Mouse (Mus musculus) MEL (cell line): ENCODE data around the gene Ovol3. TPM values are rescaled to one million over a fixed set of nuclear protein-coding genes. Genes with fewer than 3 reads are reported as not detected.

Experiments
- DNase-seq: peaks from one replicate; pipeline ENCODE4 v3.0.0; 2011; ENCODE audit warnings: low read depth, low spot score
- H3K27ac ChIP-seq: 2 replicates; pipeline ENCODE4 v1.5.1; 2012; ENCODE audit warnings: low read depth, mild to moderate bottlenecking, control low read depth, low read length, moderate library complexity; ENCODE audit not compliant: control insufficient read depth
- H3K27me3 ChIP-seq, 2 experiments: fragments of 150-350 bp in 1 of 2; sonication (generic) in 1 of 2; 2 replicates each; pipeline ENCODE4 v1.6.1; 2012; ENCODE audit warnings: low read length in 2 of 2, mild to moderate bottlenecking in 2 of 2, improper control_type of control experiment in 1 of 2, moderate library complexity in 1 of 2; ENCODE audit not compliant: insufficient read depth in 2 of 2, control insufficient read depth in 1 of 2
- H3K36me3 ChIP-seq, 2 experiments: 2 replicates each; pipeline ENCODE4 v1.6.1; 2012 to 2014; ENCODE audit warnings: low read length in 2 of 2, improper control_type of control experiment in 1 of 2, inconsistent platforms in 1 of 2, mild to moderate bottlenecking in 1 of 2; ENCODE audit not compliant: insufficient read depth in 2 of 2, control insufficient read depth in 1 of 2
- H3K4me1 ChIP-seq, 2 experiments: fragments of 150-350 bp in 1 of 2; sonication (generic) in 1 of 2; 2 replicates each; pipeline ENCODE4 v1.6.1; 2012; ENCODE audit warnings: low read length in 2 of 2, improper control_type of control experiment in 1 of 2, mild to moderate bottlenecking in 1 of 2; ENCODE audit not compliant: insufficient read depth in 2 of 2, control insufficient read depth in 1 of 2
- H3K4me3 ChIP-seq, 2 experiments: fragments of 150-350 bp in 1 of 2; sonication (generic) in 1 of 2; 2 replicates each; pipeline ENCODE4 v1.5.1; 2012; ENCODE audit warnings: low read depth in 2 of 2, low read length in 2 of 2, mild to moderate bottlenecking in 2 of 2, moderate library complexity in 2 of 2, control low read depth in 1 of 2, improper control_type of control experiment in 1 of 2; ENCODE audit not compliant: control insufficient read depth in 1 of 2, insufficient read depth in 1 of 2
- H3K79me2 ChIP-seq: 2 replicates; pipeline ENCODE4 v1.6.1; 2012; ENCODE audit warnings: mild to moderate bottlenecking, low read length, moderate library complexity; ENCODE audit not compliant: control insufficient read depth, poor library complexity, insufficient read depth
- H3K9ac ChIP-seq: 2 replicates; pipeline ENCODE4 v1.6.1; 2012; ENCODE audit warnings: low read depth, mild to moderate bottlenecking, control low read depth, low read length, moderate library complexity; ENCODE audit not compliant: control insufficient read depth, poor library complexity, severe bottlenecking
- H3K9me3 ChIP-seq: fragments of 150-350 bp; sonication (generic); replicated peaks from 2 replicates; pipeline ENCODE4 v1.6.1; 2012; ENCODE audit warnings: mild to moderate bottlenecking, low read length, improper control_type of control experiment, moderate library complexity; ENCODE audit not compliant: insufficient read depth
- BHLHE40 ChIP-seq: IDR thresholded peaks from 2 replicates; pipeline ENCODE4 v1.6.1; 2012; ENCODE audit warnings: low read depth, mild to moderate bottlenecking, inconsistent platforms, low read length, improper control_type of control experiment, borderline replicate concordance
- CHD1 ChIP-seq: IDR thresholded peaks from 2 replicates; pipeline ENCODE4 v1.6.1; 2012; ENCODE audit warnings: low read depth, mild to moderate bottlenecking, inconsistent platforms, low read length, improper control_type of control experiment
- CHD2 ChIP-seq: IDR thresholded peaks from 2 replicates; pipeline ENCODE4 v1.6.1; 2011; ENCODE audit warnings: low read length, improper control_type of control experiment
- CTCF ChIP-seq, 3 experiments: IDR thresholded peaks in 2 of 3; conservative IDR thresholded peaks in 1 of 3; 2 replicates each; pipeline ENCODE4 v1.5.1; 2011 to 2012; ENCODE audit warnings: low read length in 3 of 3, low read depth in 2 of 3, mild to moderate bottlenecking in 2 of 3, improper control_type of control experiment in 1 of 3, inconsistent platforms in 1 of 3, mixed read lengths in 1 of 3, moderate library complexity in 1 of 3; ENCODE audit not compliant: control insufficient read depth in 1 of 3, insufficient read depth in 1 of 3, poor library complexity in 1 of 3, severe bottlenecking in 1 of 3
- E2F4 ChIP-seq: IDR thresholded peaks from 2 replicates; pipeline ENCODE4 v1.6.1; 2011; ENCODE audit warnings: low read depth, low read length, improper control_type of control experiment, borderline replicate concordance
- ELF1 ChIP-seq: IDR thresholded peaks from 2 replicates; pipeline ENCODE4 v1.6.1; 2014; ENCODE audit warnings: low read depth, mild to moderate bottlenecking, inconsistent platforms, low read length, improper control_type of control experiment, moderate library complexity
- EP300 ChIP-seq, 2 experiments: IDR thresholded peaks; 2 replicates each; pipeline ENCODE4 v1.6.1; 2011; ENCODE audit warnings: improper control_type of control experiment in 2 of 2, low read length in 2 of 2, low read depth in 1 of 2, mild to moderate bottlenecking in 1 of 2
- GABPA ChIP-seq: IDR thresholded peaks from 2 replicates; pipeline ENCODE4 v1.6.1; 2012; ENCODE audit warnings: low read depth, mild to moderate bottlenecking, inconsistent platforms, low read length, improper control_type of control experiment, moderate library complexity
- HCFC1 ChIP-seq: IDR thresholded peaks from 2 replicates; pipeline ENCODE4 v1.6.1; 2012; ENCODE audit warnings: low read depth, mild to moderate bottlenecking, inconsistent platforms, low read length, improper control_type of control experiment, moderate library complexity
- MAZ ChIP-seq: IDR thresholded peaks from 2 replicates; pipeline ENCODE4 v1.6.1; 2012; ENCODE audit warnings: low read depth, mild to moderate bottlenecking, inconsistent platforms, low read length, improper control_type of control experiment
- MEF2A ChIP-seq: IDR thresholded peaks from 2 replicates; pipeline ENCODE4 v1.6.1; 2014; ENCODE audit warnings: low read depth, mild to moderate bottlenecking, inconsistent platforms, low read length, improper control_type of control experiment; ENCODE audit not compliant: poor library complexity, insufficient replicate concordance, severe bottlenecking; ENCODE audit errors: extremely low read depth
- MXI1 ChIP-seq: IDR thresholded peaks from 2 replicates; pipeline ENCODE4 v1.6.1; 2011; ENCODE audit warnings: mild to moderate bottlenecking, low read depth, low read length, improper control_type of control experiment
- POLR2A ChIP-seq, 2 experiments: IDR thresholded peaks; 2 replicates each; pipeline ENCODE4 v1.6.1; 2011 to 2012; ENCODE audit warnings: low read length in 2 of 2, mild to moderate bottlenecking in 2 of 2, control low read depth in 1 of 2, improper control_type of control experiment in 1 of 2, low read depth in 1 of 2, moderate library complexity in 1 of 2; ENCODE audit not compliant: control insufficient read depth in 1 of 2, insufficient read depth in 1 of 2, poor library complexity in 1 of 2
- POLR2AphosphoS2 ChIP-seq: IDR thresholded peaks from 2 replicates; pipeline ENCODE4 v1.6.1; 2011; ENCODE audit warnings: low read length, improper control_type of control experiment
- RAD21 ChIP-seq: IDR thresholded peaks from 2 replicates; pipeline ENCODE4 v1.6.1; 2011; ENCODE audit warnings: mild to moderate bottlenecking, low read depth, low read length, improper control_type of control experiment
- RCOR1 ChIP-seq: IDR thresholded peaks from 2 replicates; pipeline ENCODE4 v1.6.1; 2012; ENCODE audit warnings: low read depth, mild to moderate bottlenecking, inconsistent platforms, low read length, improper control_type of control experiment
- SMC3 ChIP-seq: IDR thresholded peaks from 2 replicates; pipeline ENCODE4 v1.6.1; 2011; ENCODE audit warnings: low read depth, low read length, improper control_type of control experiment
- TAL1 ChIP-seq: IDR thresholded peaks from 2 replicates; pipeline ENCODE4 v1.6.1; 2012; ENCODE audit warnings: mild to moderate bottlenecking, inconsistent platforms, low read length, moderate library complexity, mixed read lengths
- USF1 ChIP-seq: IDR thresholded peaks from 2 replicates; pipeline ENCODE4 v1.6.1; 2014; ENCODE audit warnings: low read depth, mild to moderate bottlenecking, inconsistent platforms, low read length, improper control_type of control experiment, moderate library complexity
- USF2 ChIP-seq, 2 experiments: IDR thresholded peaks; 2 replicates each; pipeline ENCODE4 v1.6.1; 2011 to 2012; ENCODE audit warnings: improper control_type of control experiment in 2 of 2, low read length in 2 of 2, borderline replicate concordance in 1 of 2, inconsistent platforms in 1 of 2, low read depth in 1 of 2, mild to moderate bottlenecking in 1 of 2; ENCODE audit not compliant: insufficient read depth in 1 of 2
- ZKSCAN1 ChIP-seq: IDR thresholded peaks from 2 replicates; pipeline ENCODE4 v1.6.1; 2012; ENCODE audit warnings: low read depth, mild to moderate bottlenecking, inconsistent platforms, low read length, improper control_type of control experiment, moderate library complexity
- ZMIZ1 ChIP-seq: IDR thresholded peaks from 2 replicates; pipeline ENCODE4 v1.6.1; 2012; ENCODE audit warnings: low read depth, mild to moderate bottlenecking, inconsistent platforms, low read length, improper control_type of control experiment, moderate library complexity
- ZNF384 ChIP-seq: IDR thresholded peaks from 2 replicates; pipeline ENCODE4 v1.6.1; 2012; ENCODE audit warnings: low read depth, mild to moderate bottlenecking, inconsistent platforms, low read length, improper control_type of control experiment
- polyA plus RNA-seq, 2 experiments: library from polyadenylated mRNA; stranded (reverse) in 1 of 2; unstranded in 1 of 2; fragments of >175 nt in 1 of 2; fragments of >200 nt in 1 of 2; gene quantifications; 2 replicates each; pipeline versions ENCODE4 v1.2.1 to v1.2.4; 2012; ENCODE audit warnings: low replicate concordance in 2 of 2, low read depth in 1 of 2; ENCODE audit not compliant: insufficient read length in 2 of 2, insufficient read depth in 1 of 2, missing spikeins in 1 of 2
- total RNA-seq: library from RNA; depleted of rRNA; stranded (reverse); fragments of 300-350 nt; gene quantifications from 2 replicates; pipeline ENCODE4 v1.2.3, GENCODE M21; 2012

Ovol3 gene
- total and polyA plus RNA-seq, 3 experiments: 0.17 TPM; not detected in 2

GRCm38 (mm10) chr7:30233387-30233786 is 2.1 kb downstream of the Ovol3 start:
- peaks cover 7% of the 10 kb centered on the region for H3K79me2 ChIP-seq
- H3K27ac ChIP-seq: no peak overlapping the region
- no peaks in the 10 kb centered on the region for H3K27me3 ChIP-seq
- H3K4me3 ChIP-seq: no peak overlapping the region
- H3K9ac ChIP-seq: no peak overlapping the region
- peaks cover 0 to 9% of the 10 kb centered on the region in 2 experiments; a peak in 1 of 4 replicates for H3K4me1 ChIP-seq
- TF ChIP-seq ZNF384: no peak
- no peak for DNase-seq
- no peaks in the 10 kb centered on the region for H3K9me3 ChIP-seq
- H3K36me3 ChIP-seq: no peaks in the 10 kb centered on the region

DNA sequence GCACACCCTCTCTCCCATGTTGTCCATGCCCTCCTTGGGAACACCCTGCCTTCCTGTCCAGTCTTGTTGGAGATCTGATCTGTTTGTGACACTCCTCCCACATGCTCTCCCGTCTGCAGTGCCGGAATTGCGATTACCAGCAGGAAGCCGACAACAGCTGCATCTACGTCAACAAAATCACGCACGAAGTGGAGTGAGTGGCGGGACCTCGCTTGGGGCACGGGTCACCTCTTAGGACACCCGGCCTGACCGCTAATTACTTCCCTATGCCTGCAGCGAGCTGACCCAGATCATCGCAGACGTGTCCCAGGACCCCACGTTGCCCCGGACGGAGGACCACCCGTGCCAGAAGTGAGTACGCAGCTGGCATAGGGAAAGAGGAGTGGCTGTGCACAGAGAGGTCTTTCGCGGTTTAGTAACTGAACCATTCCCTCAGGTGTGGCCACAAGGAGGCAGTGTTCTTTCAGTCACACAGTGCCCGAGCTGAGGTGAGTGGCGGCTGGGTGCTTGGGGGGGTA is 2.8 kb downstream of the Ovol3 start:
- TF ChIP-seq BHLHE40 (no peak), MAZ (no peak), HCFC1 (no peak), USF1 (no peak), CTCF (IDR thresholded peaks at IDR 0.05 in 2 of 3, conservative IDR thresholded peaks at IDR 0.05 in 1 of 3; ENCODE audit: control insufficient read depth in 1 of 3, insufficient read depth in 1 of 3, low read depth in 2 of 3, low read length in 3 of 3, poor library complexity in 1 of 3, severe bottlenecking in 1 of 3) (peak; percentile 5 to 50 (median 26); a peak in 4 of 6 replicates), POLR2A (IDR thresholded peaks at IDR 0.05; ENCODE audit: control insufficient read depth in 1 of 2, insufficient read depth in 1 of 2, low read depth in 1 of 2, low read length in 2 of 2, poor library complexity in 1 of 2) (no peak; a peak in 1 of 4 replicates)
- peaks cover 7% of the 10 kb centered on the region for H3K79me2 ChIP-seq
- no peak overlapping the region; the same call in 1 of the 2 replicates for H3K27ac ChIP-seq
- H3K4me1 ChIP-seq: peaks cover 0 to 9% of the 10 kb centered on the region in 2 experiments; a peak in 1 of 4 replicates
- H3K9ac ChIP-seq: peak overlapping the region; percentile 74
- peak; percentile 41 for DNase-seq
- no peaks in the 10 kb centered on the region for H3K36me3 ChIP-seq
- peak overlapping the region; percentile 59 to 81 for H3K4me3 ChIP-seq
- no peaks in the 10 kb centered on the region for H3K27me3 ChIP-seq
- H3K9me3 ChIP-seq: no peaks in the 10 kb centered on the region

DNA sequence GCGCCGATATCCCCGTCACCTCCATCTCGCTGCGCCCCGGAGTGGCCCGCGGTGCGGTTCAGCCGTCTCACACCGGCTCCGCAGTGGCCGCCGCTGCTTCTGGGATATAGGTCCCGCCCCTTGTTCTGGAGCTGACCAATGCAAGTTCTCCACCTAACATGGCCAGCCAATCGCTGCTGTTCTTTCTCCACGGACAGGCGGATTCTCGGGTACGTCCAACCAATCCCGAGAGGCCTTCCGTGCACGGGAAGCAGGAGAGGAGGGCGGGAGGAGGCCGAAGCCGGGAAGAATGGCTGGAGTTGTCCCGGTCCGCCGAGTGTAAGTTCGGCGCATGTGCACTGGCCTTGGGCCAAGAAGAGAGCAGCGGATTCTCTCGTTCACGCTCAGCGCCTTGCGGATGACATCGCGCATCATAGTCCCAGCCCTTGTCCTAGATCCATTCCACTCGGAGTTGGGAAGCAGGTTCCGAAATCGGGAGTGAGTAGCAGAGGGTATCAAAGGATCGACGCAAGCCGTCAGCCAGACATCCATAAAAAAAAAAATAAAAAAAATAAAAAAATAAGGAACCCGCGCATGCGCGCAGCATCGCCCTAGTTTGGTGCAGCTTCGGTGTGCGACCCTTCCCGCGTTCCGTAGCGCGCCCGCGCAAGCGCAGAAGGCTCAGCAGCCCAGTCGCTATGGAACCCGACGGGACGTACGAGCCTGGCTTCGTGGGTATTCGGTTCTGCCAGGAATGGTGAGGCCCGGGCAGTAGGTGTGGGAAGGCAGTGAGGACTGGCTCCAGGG is 3.7 kb downstream of the Ovol3 start, which contains the start of the genes Polr2i and Tbcb:
Gene Polr2i, plus strand, starts transcription at position 280 of the 786 bp plus-strand sequence.
Gene Tbcb, minus strand, starts transcription at position 604 of the 786 bp plus-strand sequence.
- Histone ChIP-seq H3K27me3 (no peaks in the 10 kb centered on the region), H3K4me1 (peaks cover 0 to 9% of the 10 kb centered on the region in 2 experiments; a peak in 1 of 4 replicates), H3K4me3 (peak within 1 kb of the TSS; percentile 74 to 81), H3K27ac (peak within 1 kb of the TSS; percentile 86), H3K9me3 (no peaks in the 10 kb centered on the region), H3K9ac (peak within 1 kb of the TSS; percentile 83), H3K79me2 (peaks cover 7% of the 10 kb centered on the region), H3K36me3 (no peaks in the 10 kb centered on the region)
- DNase-seq: peak; percentile 99
- TF ChIP-seq TAL1: no peak
- TF ChIP-seq ELF1: peak; percentile 66
- TF ChIP-seq POLR2A (IDR thresholded peaks at IDR 0.05; ENCODE audit: control insufficient read depth in 1 of 2, insufficient read depth in 1 of 2, low read depth in 1 of 2, low read length in 2 of 2, poor library complexity in 1 of 2): peak; percentile 44 to 87; a peak in 2 of 4 replicates
- TF ChIP-seq SMC3: no peak
- TF ChIP-seq USF2 (IDR thresholded peaks at IDR 0.05; ENCODE audit: borderline replicate concordance in 1 of 2, insufficient read depth in 1 of 2, low read depth in 1 of 2, low read length in 2 of 2): no peak
- TF ChIP-seq ZMIZ1: peak; percentile 58
- peak; percentile 59; the same call in 1 of the 2 replicates for TF ChIP-seq E2F4
- no peak for TF ChIP-seq MEF2A
- TF ChIP-seq CHD2: peak; percentile 58
- no peak for TF ChIP-seq EP300 (IDR thresholded peaks at IDR 0.05; ENCODE audit: low read depth in 1 of 2, low read length in 2 of 2)
- no peak for TF ChIP-seq GABPA
- peak; percentile 54; the same call in 1 of the 2 replicates for TF ChIP-seq MAZ
- no peak for TF ChIP-seq RCOR1
- TF ChIP-seq ZKSCAN1: no peak
- no peak for TF ChIP-seq CHD1
- TF ChIP-seq RAD21: no peak
- TF ChIP-seq MXI1: peak; percentile 27
- no peak for TF ChIP-seq POLR2AphosphoS2
